Mouse (Mus musculus) bone marrow, adult 2 months (tissue): ENCODE measurements at regions not wholly inside any gene's neighbourhood (a gene's known extent, or its start where the extent isn't known, plus 50 kb on each side); places are given as distances from the start of the nearest gene placed in this dataset.
"Not testable (repeated sequence)": the region's sequence is repeated elsewhere in the genome, so short reads cannot be mapped to it uniquely, and the experiment has no call there.

Experiments used
- CTCF ChIP-seq: fragments of 200-500 bp; IDR thresholded peaks from 2 replicates; pipeline ENCODE4 v1.5.1; 2011; ENCODE audit warnings: low read length, control low read depth; ENCODE audit not compliant: control insufficient read depth, insufficient read depth
- POLR2A ChIP-seq: fragments of 200-500 bp; IDR thresholded peaks from 2 replicates; pipeline ENCODE4 v1.6.1; 2011; ENCODE audit warnings: low read depth, mild to moderate bottlenecking, control low read depth, low read length, borderline replicate concordance; ENCODE audit not compliant: control insufficient read depth

- TF ChIP-seq POLR2A, CTCF: not testable (repeated sequence)
Measured at GRCm38 (mm10) chr14:53474170-53474569, 779.7 kb downstream of the Dad1 start.
